Mouse (Mus musculus): ENCODE results near the gene Per1. TPM values are rescaled to one million over a fixed set of nuclear protein-coding genes. Genes with fewer than 3 reads are reported as not detected.

Gene Per1
- polyA plus RNA-seq, 2 experiments, result 19.3 to 22.5 TPM

- Histone ChIP-seq H3K27me3 (ENCODE audit: control insufficient read depth, insufficient read depth, low read length) (no peaks in the 10 kb centered on the region), H3K4me1 (ENCODE audit: control insufficient read depth, insufficient read depth, low read length) (peaks cover 19% of the 10 kb centered on the region), H3K27ac (replicated peaks; ENCODE audit: low read depth, low read length) (no peak overlapping the region), H3K9ac (ENCODE audit: low read depth, low read length, severe bottlenecking) (peak overlapping the region; percentile 64; the same call in 1 of the 2 replicates), H3K36me3 (ENCODE audit: control insufficient read depth, insufficient read depth, low read length) (no peaks in the 10 kb centered on the region), H3K9me3 (ENCODE audit: control insufficient read depth, low read length) (no peaks in the 10 kb centered on the region), H3K4me2 (replicated peaks; ENCODE audit: low read depth, low read length, severe bottlenecking) (peak overlapping the region; percentile 87), H3K4me3 (replicated peaks; ENCODE audit: low read length) (peak overlapping the region; percentile 54)
- WGBS, result 12% methylated on average over 17 of the region's 17 CpGs
- TF ChIP-seq POLR2A (IDR thresholded peaks at IDR 0.05; ENCODE audit: borderline replicate concordance, extremely low read depth, insufficient read depth, insufficient read length), result no peak
- DNase-seq (ENCODE audit: low spot score) (no peak), ATAC-seq (ENCODE audit: low FRiP score, low read depth) (no peak)
Measured at GRCm38 (mm10) chr11:69061255-69061912, 33.6 kb upstream of the Per1 start.

- Histone ChIP-seq H3K4me3 (replicated peaks; ENCODE audit: low read length) (peak overlapping the region; percentile 46), H3K27me3 (ENCODE audit: control insufficient read depth, insufficient read depth, low read length) (no peaks in the 10 kb centered on the region), H3K9me3 (ENCODE audit: control insufficient read depth, low read length) (no peaks in the 10 kb centered on the region), H3K4me1 (ENCODE audit: control insufficient read depth, insufficient read depth, low read length) (peaks cover 23% of the 10 kb centered on the region), H3K4me2 (replicated peaks; ENCODE audit: low read depth, low read length, severe bottlenecking) (peak overlapping the region; percentile 87), H3K36me3 (ENCODE audit: control insufficient read depth, insufficient read depth, low read length) (no peaks in the 10 kb centered on the region), H3K9ac (ENCODE audit: low read depth, low read length, severe bottlenecking) (no peak overlapping the region), H3K27ac (replicated peaks; ENCODE audit: low read depth, low read length) (no peak overlapping the region)
- WGBS, result under 1% methylated on average over 17 of the region's 17 CpGs
- DNase-seq (ENCODE audit: low spot score) (peak; percentile 79), ATAC-seq (ENCODE audit: low FRiP score, low read depth) (no peak)
- TF ChIP-seq POLR2A (IDR thresholded peaks at IDR 0.05; ENCODE audit: borderline replicate concordance, extremely low read depth, insufficient read depth, insufficient read length), result no peak
Measured at GRCm38 (mm10) chr11:69062194-69062760, 32.7 kb upstream of the Per1 start.

GRCm38 (mm10) chr11:69062761-69063224 lies 32.2 kb upstream of the Per1 start:
- under 1% methylated on average over 19 of the region's 19 CpGs for WGBS
- peaks cover 23% of the 10 kb centered on the region for H3K4me1 ChIP-seq (ENCODE audit: control insufficient read depth, insufficient read depth, low read length)
- no peak for TF ChIP-seq POLR2A (IDR thresholded peaks at IDR 0.05; ENCODE audit: borderline replicate concordance, extremely low read depth, insufficient read depth, insufficient read length)
- peak overlapping the region; percentile 82 for H3K27ac ChIP-seq (replicated peaks; ENCODE audit: low read depth, low read length)
- ATAC-seq (ENCODE audit: low FRiP score, low read depth) (peak; percentile 65), DNase-seq (ENCODE audit: low spot score) (peak; percentile 97)
- no peaks in the 10 kb centered on the region for H3K27me3 ChIP-seq (ENCODE audit: control insufficient read depth, insufficient read depth, low read length)
- H3K9me3 ChIP-seq (ENCODE audit: control insufficient read depth, low read length), result no peaks in the 10 kb centered on the region
- H3K4me3 ChIP-seq (replicated peaks; ENCODE audit: low read length), result peak overlapping the region; percentile 46
- H3K36me3 ChIP-seq (ENCODE audit: control insufficient read depth, insufficient read depth, low read length), result no peaks in the 10 kb centered on the region
- peak overlapping the region; percentile 52; the same call in 1 of the 2 replicates for H3K9ac ChIP-seq (ENCODE audit: low read depth, low read length, severe bottlenecking)
- H3K4me2 ChIP-seq (replicated peaks; ENCODE audit: low read depth, low read length, severe bottlenecking), result peak overlapping the region; percentile 87

- Histone ChIP-seq H3K4me3 (replicated peaks; ENCODE audit: low read length) (peak overlapping the region; percentile 46), H3K9ac (ENCODE audit: low read depth, low read length, severe bottlenecking) (peak overlapping the region; percentile 52), H3K4me1 (ENCODE audit: control insufficient read depth, insufficient read depth, low read length) (peaks cover 19% of the 10 kb centered on the region), H3K27me3 (ENCODE audit: control insufficient read depth, insufficient read depth, low read length) (no peaks in the 10 kb centered on the region), H3K36me3 (ENCODE audit: control insufficient read depth, insufficient read depth, low read length) (no peaks in the 10 kb centered on the region), H3K4me2 (replicated peaks; ENCODE audit: low read depth, low read length, severe bottlenecking) (peak overlapping the region; percentile 87), H3K9me3 (ENCODE audit: control insufficient read depth, low read length) (no peaks in the 10 kb centered on the region), H3K27ac (replicated peaks; ENCODE audit: low read depth, low read length) (peak overlapping the region; percentile 82)
- 1% methylated on average over 31 of the region's 31 CpGs for WGBS
- peak; percentile 80 for DNase-seq (ENCODE audit: low spot score)
- ATAC-seq (ENCODE audit: low FRiP score, low read depth), result peak; percentile 54
- 0 out of 2 replicates have a peak, but pooled peaks have one; percentile 15 for TF ChIP-seq POLR2A (IDR thresholded peaks at IDR 0.05; ENCODE audit: borderline replicate concordance, extremely low read depth, insufficient read depth, insufficient read length)
Measured at GRCm38 (mm10) chr11:69063413-69064201, 31.4 kb upstream of the Per1 start.

Measured in limb, embryonic 14.5 days (tissue).